Mouse (Mus musculus) adipocyte (in vitro differentiated cells): Measurements from ENCODE around the gene Aatf.

Experiments
- DNase-seq: peaks from one replicate; pipeline ENCODE4 v3.0.0-alpha.2; 2016; ENCODE audit warnings: low spot score

Aatf gene

DNA sequence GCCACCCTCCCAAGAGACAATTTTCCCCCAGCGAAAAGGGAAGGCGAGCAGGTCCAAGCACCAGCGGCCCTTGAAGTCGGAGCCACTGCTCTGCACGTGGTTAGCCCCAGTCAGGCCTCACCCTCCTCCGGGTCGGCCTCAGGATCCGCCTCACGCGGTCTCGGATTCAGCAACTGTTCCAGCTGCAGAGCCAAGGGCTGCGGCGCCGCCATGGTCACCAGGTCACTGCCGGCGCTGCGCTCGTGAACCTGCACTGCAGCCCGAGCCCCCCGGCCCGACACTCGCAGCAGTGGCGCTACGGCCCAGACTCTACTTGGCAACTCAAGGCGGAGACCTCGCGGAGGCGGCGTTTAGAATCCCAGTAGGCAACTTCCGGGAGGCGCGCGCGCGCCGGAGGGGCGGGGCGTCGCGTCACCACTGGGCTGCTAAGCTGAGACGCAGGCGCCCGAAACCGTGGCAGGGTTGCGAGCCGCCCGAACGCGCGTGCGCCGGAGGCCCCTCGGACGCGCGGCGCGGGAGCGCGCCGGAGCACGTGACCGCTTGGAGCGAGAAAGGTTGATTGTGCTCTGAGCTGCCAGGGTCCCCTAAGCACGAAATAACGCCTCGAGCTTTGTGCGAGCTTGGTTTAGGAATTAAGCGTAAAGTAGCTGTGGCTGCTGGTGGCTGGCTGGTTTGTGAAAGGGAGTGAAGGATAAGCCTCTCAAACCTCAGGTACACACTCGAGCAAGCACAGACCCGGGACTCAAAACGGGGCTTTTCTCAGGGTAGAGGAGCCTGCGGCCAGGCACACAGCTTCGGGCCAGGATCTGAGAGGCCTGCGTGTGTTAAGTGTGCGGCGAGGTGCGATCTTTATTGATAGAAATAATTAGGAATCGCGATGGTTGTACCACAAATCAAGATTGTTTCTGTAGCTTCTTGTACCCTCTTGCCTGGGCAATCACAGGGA, at the start of gene Aatf:
Aatf (minus strand) TSS at position 352 of the 946 bp plus-strand sequence.
- peak; percentile 96 for DNase-seq

DNA sequence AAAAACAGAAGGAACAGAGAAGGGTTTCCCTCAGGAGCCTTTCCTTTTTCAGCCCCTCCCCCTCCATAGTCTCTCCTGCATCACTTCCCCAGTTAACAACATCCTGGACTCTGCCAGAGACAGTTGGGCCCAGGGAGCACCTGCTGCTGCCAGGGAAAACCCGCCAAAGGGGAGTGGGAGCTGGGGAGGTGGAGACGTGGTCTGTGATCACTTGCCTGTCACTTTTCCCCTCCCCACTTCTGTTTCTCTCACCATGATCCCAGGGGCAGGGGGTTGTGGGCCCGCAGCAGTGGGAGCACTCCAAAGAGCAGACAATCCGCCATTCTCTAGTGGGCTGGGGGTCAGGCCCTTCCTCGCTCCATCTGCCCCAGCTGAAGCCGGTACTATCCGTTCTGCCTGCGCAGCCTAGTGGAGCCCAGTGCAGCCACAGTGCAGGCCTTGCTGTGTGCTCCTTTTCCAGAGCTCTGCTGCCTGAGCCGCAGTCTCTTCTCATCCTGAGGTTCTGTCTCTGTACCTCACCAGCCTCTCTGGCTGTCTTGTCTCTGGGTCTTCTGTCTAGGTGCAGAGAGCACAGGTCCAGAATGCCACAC, 49.5 kb upstream of the Aatf start:
- no peak for DNase-seq

DNA sequence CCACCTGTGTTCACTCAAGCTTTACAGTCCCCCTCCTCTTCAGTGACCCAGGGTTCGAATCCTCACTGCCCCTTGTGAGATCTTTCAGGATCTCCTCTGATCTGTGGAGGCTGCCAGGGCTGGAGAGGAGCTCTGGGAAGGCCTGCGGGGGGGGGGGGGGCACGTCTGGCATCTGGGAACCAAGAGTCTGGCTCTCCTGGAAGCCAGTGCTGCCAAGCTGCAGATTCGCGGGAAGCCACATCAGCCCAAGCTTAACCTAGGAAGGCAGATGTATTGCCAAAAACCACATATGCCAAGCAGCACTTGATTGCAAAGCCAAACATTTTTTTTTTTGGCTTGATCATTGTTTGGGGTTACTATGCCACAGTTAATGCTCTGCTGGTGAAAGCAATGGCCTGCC, 48.2 kb upstream of the Aatf start:
- DNase-seq = peak; percentile 42

DNA sequence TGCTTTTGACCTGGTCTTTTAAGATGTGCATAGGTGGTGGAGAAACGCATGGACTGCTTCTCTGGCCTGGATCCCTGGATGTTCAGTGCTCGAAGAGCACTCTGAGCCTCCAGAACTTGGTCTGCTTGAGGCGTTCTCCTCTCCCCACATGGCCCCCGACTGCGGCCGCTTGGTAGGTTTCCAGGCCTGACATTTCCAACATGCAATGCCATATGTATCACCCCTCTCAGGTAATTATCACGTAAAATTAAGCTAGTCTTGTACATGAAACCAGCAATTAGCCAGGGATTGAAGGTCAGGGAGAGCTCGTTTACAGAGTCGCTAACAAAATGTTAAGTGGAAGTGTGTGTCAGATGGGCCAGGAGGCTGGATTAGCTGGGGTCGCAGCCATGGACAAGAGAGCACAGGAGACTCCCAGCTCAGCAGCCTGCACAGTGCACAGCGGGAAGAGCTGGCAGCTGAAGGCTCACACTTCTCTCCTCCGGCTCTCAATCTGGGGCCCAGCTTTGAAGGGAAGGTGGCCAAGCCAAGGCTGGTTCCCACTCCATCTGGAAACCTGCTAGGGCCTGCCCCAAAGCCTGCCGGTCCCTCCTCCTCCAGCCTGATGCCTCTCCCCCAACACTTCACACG, 40.6 kb upstream of the Aatf start:
- no peak for DNase-seq

DNA sequence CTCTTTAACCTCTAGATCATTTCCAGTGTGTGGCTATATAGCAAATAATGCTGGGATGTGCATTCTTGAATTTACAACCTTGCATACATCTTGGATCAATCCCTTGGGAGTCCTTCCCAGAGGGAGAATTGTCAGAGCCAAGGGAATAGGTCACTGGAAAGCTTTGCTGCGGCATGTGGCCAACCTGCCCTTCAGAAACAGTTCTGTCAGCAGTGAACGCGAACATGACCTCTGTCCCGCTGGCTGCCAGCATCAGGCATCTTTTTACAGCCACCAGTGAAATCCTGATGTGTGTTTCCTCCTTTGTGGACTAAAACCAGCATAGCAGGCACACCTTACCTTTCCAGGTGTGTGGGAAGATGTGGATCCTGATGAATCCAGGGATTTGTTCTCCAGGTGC, 38.0 kb upstream of the Aatf start:
- DNase-seq = no peak

DNA sequence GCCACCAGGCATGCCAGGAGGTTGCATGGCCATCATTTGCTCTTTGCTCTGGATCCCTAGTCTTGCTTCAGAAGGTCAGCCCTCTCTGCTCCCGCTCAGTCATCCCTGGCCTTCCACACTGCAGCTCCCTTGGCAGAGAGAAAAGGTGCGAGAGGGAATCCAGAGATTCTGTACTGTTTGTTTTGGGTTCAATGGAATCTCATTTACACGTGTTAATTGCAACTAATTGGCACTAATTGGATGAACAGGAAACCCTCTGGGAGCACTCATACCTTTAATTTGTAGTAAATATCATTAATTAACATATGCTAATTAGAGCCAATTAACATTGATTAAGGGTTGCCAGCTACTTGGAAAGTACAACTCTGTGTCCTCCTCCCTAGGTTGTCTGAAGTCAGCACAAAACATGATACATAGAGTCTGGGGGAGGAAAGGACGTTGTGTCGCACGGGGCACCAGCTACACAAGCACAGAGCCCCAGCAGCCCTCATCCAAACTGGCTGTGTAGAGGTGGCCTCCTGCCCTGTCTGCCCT, 36.0 kb upstream of the Aatf start:
- no peak for DNase-seq

DNA sequence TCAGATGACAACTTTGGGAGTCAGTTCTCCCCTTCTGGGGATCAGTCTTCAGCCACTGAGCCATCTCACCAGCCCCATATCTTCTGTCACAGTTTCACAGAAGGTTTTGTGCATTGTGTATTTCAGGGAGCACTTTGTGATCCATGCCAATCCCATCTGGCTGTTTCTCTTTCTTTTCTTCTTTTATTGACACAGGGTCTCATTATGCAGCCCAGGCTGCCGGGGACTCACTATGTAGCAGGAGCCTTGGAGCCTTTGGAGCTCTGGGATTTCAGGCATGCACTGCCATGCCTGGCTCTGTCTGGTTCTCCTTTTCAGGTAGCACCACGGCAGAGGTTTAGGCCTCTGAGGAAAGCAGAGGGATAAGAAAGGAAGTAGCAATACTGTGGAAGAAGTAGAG, 35.0 kb upstream of the Aatf start:
- DNase-seq = no peak

DNA sequence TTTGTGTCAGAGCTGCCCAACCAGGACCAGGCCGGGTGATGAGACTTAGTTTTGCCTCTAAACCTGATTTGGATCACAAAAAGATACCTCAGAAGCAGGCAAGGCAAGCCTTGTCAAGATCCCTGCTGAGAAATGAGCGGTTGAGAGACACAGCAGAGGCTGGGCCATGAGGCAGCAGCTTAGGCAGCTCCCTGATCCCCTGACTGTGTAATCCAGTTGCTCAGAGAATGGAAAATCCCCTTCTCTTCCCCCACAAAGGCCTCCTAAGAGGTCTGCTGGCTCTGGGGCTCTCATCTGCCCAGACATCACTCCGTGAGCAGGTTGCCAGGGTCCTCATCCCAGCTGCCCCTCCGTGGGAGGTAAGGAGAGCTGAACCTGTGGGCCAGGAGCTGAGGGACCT, 26.7 kb upstream of the Aatf start:
- DNase-seq = no peak

DNA sequence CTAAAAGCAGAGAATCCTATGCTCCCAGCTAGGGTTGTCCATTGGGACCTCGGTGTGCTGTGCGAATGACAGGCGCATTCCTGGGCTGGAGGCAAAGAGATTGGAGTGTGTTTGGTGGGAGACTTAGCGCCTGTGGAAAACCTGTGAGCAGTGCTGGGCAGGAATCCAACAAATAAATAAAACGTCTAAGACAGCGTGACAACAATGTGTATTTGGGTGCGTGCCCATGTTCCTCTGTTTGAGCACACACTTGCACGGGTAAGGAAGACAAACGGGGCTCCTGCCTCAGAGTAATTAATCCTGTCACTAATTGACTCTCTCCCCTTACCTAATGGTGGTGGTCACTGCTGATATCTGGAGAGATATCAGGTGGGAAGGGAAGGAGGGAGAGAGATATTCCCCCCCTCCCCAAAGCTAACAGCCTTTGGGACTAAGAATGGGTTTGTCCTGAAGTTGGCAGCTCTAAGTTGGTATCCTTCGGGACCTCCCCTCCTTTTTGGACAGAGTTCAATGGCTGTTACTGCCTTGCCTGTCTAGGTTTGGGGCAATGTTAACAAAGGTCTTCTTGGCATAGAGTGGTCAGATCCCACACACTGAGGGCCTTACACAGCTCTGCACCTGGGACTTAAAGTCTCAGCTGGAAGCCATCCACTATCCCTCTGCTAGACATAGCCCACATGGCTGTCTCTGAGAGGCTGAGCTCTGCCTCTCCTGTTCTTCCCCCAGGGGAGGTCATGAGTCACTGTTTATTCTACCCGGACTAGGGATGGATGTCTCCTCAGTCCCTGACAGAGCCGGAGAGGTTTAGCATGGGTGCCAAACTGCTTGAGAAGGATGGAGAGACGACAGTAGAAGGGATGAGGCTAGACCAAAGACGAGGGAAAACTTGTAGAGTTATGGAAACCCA, 16.7 kb upstream of the Aatf start:
- DNase-seq = peak; percentile 40

DNA sequence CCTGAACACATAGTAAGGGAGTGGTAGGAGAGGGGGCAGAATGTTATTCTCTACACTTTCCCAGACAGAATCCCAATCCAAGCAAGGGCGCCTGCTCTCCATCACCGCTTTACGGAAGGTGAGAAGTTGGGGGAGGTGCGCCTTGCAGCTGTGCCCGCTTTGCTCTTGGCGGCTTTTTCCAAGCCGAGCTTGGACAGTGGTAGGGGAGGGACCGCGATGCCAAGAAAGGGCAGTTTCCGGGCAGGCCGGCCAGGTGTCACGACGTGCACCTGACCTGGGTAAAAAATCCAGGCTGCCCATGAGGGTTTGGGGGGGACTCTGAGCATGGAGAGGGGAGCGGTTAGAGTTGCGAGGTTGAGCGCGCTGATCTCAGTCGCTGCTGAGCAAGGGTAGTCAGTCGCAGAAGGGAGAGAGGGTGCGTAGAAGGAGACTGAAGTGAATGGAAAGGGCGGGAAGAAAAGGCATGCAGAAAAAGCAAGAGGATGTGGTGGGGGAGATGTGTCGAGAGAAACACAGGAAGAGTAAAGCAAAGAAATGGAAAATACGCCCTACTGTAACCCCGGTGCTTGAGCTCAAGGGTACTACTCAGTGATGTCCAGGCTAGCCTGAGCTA, 15.9 kb upstream of the Aatf start:
- no peak for DNase-seq

DNA sequence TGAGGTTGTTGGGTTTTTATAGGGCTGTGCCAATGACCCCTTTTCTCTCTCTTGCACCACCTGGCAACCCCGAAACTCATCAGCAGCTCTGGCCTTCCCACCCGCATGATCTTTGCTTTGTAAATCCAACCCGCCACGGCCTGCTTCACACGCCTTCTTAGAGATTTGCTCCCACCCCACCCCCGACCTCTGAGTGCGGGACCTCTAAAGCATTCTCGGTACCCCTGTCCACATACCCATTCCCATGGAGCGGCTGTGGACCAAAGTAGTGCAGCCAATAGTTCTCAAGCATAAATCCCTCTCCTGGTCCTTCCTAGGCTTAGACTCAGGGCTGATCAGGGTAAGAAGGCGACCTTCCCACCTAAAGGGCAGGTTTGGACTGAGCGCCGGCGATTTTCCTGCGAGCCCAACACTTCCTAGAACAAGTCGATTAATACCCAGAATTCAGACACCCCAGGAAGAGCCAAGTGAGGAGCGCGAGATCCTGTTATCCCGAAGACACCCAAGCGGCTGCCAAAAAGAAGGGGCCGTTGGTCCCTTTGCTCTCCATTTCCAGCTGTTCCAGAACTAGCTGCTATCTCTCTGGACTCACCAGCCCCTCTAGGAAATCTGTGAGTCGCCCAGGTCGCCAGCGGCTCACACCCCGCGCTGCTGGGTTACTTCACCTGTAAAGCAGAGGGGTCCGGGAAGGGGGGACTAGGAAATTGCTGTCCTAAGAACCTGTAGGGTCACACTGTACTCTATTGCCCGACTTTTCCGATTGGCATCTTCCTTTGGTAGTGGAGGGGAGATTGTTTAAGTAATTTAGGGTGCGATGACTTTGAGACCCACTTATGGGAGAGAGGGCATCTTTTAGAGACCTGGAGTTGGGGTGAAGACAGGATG, 13.9 kb upstream of the Aatf start:
- DNase-seq = no peak

DNA sequence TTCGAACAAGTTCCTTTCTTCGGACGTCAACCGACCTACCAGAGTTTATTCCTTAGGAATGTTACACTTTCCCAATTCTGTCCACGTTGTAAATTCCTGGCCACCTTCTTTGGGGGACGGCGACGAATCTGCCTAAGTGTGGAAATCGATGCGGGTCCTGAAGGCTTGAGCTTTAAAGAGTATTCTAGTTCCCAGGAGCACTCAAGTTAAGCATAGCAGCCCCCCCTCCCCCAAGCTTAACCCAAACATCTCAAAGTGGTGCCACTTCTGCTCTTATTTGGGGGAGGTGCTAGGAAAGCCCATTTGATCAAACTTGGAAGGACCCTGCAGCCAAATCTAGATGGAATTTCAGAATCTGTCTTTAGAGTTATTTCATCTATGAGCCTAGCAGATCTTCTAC, 13.1 kb upstream of the Aatf start:
- no peak for DNase-seq

DNA sequence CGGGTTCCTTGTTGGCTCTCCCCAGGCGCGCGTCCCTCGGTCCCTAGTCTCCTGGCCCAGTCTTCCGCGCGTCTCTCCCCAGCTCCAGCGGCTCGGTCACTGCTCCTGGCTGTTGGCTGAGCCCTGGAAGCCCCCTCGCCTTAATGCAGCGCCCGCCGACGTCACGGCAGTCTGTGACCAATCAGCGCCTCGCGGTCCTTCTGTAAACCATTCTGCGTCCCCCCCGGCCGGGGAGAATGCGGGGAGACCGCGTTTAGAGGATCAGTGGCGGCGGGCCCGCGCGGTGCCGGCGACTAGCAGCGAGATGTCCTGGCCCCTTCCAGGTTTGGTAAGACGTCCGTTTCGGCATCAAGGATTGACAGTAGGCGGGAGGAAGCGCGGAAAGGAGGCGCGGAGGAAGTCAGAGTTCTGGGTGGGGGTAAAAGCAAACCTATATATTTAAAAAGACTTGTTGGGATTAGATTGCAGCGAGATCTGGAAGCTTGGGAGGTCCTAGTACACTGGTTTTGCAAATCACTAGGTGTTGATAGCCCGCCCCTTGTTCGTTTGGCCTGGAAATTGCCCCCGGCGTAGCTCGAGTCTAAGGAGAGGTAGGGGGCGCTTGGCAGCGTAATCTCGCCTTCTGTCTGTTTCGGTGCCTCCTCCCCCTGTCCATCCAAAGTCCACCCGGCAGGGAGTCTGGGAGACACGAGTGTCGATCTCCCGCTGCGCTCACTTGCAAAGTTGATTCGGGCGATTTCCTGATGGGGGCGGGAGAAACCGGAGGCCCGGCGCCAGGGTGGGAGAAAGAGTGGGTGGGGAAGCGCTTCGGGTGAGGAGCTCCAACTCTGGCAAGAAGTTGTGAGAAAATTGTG, 12.3 kb upstream of the Aatf start, which contains the start of gene Lhx1:
Lhx1 (minus strand) TSS at position 115 of the 854 bp plus-strand sequence.
- no peak for DNase-seq

DNA sequence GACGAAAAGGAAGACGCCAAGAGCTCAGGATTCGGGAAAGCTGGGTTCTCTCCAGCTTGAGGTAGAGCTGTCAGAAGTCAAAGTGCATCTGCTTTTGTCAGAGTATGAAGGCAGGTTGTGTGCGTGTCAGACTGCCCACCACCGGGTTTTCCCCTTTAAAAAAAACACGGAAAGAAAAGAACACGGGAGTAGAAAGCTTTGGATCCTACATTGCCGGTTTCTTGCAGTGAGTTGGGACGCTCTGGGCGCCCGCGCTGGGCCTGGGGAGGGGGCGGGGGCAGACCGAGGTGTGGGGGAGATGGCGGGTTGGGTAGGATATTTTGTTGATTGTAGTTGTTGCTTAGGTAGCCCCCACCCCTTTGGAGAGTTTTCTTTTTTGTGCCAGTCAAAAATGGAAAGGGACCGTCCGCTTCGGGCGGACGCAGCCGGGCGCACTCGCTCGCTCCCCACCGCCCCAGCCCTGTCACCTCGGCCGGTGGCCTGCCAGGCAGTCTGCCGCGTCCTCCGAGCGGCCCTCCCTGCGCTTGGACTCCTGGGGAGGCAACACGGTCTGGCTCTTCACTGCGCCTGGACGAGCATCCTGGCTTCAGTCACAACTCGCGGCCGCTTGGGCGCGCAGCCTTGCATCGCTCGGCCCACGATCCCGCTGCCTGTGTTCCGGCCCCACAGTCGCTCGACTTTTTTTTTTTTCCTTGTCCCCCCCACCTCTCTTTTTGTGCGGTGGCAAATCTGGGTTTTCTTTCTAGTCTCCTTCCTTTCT, 11.4 kb upstream of the Aatf start:
- DNase-seq = no peak

DNA sequence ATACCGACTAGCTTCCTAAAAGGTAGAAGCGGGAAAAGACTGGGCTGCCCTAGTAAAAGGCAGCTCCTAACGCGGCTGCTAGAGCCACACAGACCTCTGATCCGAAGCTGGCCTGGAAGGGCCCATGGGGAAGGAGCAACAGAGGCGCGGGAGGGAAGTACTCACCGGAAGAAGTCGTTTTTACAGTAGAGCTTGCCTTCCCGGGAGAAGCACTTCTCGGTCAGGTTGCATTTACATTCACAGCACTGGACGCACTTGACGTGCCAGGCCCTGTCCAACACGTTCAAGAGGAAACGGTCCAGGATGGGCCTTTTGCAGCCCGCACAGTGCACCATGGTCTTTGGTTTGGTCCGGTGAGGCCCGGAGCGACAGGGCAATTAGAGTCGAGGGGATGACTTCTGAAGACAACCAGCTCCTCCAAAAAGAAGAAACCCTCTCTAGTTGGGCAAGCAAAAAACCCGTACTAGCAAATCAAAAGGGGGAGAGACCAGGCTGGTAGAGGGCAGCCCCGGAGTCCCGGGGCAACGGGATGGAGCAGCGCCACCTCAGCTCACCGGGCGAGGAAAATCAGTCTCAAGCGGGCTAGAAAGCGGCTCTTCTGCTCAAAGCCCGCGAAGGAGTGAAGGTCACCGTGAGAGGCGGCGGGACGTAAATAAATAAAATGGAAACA, 10.7 kb upstream of the Aatf start:
- no peak for DNase-seq

DNA sequence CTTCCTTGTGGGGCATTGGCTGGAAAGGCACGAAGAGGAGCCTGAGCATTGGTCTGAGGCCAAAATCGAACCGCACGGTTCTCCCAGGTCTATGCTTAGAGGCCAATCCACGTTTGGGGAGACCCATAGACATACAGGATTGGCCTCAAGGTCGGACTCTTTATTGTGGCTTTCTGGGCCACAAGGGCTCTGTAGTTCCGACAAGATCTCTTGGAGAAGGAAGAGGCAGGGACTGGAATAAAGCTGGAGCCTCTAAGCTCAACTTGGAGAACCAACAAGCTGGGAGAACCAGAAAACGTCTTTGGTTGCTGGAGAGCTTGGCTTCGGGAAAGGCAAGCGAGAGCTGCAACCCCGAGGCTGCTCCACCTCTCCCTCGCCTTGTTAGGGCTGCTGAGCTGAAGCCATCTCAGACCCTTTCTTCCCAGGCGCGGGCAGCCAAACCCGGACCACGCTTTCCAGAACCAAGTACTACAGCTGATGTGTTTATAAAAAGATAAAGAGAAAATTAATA, 10.1 kb upstream of the Aatf start:
- no peak for DNase-seq

DNA sequence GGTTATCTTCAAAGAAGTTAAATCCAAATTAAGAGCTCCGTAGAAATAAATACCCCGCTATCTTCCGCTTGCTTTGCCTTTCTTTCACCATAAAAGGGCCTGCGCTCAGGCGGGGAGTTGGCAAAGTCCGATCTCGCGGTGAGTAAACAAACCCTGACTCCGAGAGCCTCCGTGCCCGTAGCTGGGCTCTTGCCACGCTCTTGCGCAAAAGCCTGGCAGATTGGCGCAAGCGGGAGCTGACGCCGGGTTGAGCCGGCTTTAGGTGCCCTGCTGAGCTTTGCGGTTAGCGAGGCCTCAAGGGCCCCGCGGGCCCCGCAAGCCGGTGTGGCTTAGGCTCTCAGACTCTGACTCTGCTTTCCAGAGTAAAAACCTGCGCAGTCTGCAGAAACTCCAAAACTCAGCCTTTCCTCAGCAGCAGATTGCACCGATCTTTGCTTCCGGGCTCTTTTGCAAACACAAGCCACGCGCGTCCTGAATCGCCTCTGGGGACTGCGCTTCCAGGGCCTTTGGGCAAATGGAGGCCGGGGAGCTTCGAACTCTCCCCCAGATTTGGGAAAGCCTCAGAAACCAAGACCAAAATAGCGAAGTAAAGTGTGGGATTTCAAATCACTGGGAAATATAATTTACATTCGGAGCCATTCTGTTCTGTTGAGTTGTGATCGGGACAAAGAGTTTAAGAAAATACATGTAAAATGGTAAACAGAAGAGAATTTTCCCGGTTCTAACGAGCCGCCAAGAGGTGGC, 9.4 kb upstream of the Aatf start:
- DNase-seq = no peak
